Mouse (Mus musculus) hindbrain, postnatal 0 days (tissue): ENCODE results near the gene Pla2r1. TPM values are rescaled to one million over a fixed set of nuclear protein-coding genes. Genes with fewer than 3 reads are reported as not detected.

Experiments used
- ATAC-seq: fragments of 200-750 bp; cut with Nextera tagmentation; 2 replicates; pipeline ENCODE4 v1.8.0; 2017; ENCODE audit warnings: mild to moderate bottlenecking, moderate TSS enrichment, moderate library complexity
- DNase-seq: peaks from one replicate; pipeline ENCODE4 v3.0.0-alpha.2; 2015; ENCODE audit warnings: low spot score
- H3K27ac ChIP-seq: fragments of 300-500 bp; sonication (generic); 2 replicates; pipeline ENCODE4 v1.5.1; 2014; ENCODE audit warnings: mild to moderate bottlenecking
- H3K27me3 ChIP-seq: fragments of 300-500 bp; sonication (generic); 2 replicates; pipeline ENCODE4 v1.6.1; 2014; ENCODE audit warnings: low read length, mixed read lengths; ENCODE audit not compliant: insufficient read depth
- H3K36me3 ChIP-seq: fragments of 300-500 bp; sonication (generic); 2 replicates; pipeline ENCODE4 v1.6.1; 2014; ENCODE audit warnings: low read length, mixed read lengths; ENCODE audit not compliant: insufficient read depth
- H3K4me1 ChIP-seq: fragments of 300-500 bp; sonication (generic); 2 replicates; pipeline ENCODE4 v1.6.1; 2014; ENCODE audit warnings: antibody characterized with exemption, low read length, mixed read lengths; ENCODE audit not compliant: insufficient read depth
- H3K4me2 ChIP-seq: fragments of 300-500 bp; sonication (generic); 2 replicates; pipeline ENCODE4 v1.6.1; 2014; ENCODE audit warnings: low read depth, mild to moderate bottlenecking, low read length, moderate library complexity, mixed read lengths
- H3K4me3 ChIP-seq: fragments of 300-500 bp; sonication (generic); 2 replicates; pipeline ENCODE4 v1.5.1; 2014; ENCODE audit warnings: low read length
- H3K9ac ChIP-seq: fragments of 300-500 bp; sonication (generic); replicated peaks from 2 replicates; pipeline ENCODE4 v1.6.1; 2014; ENCODE audit warnings: mild to moderate bottlenecking, low read length, moderate library complexity, mixed read lengths
- H3K9me3 ChIP-seq: fragments of 300-500 bp; sonication (generic); 2 replicates; pipeline ENCODE4 v1.6.1; 2016; ENCODE audit warnings: low read length, mixed read lengths
- CTCF ChIP-seq: IDR thresholded peaks from 2 replicates; pipeline ENCODE4 v1.5.1; 2016; ENCODE audit warnings: antibody characterized with exemption, control low read depth, low read depth
- WGBS: fragments of 180-500 bp; shearing (Covaris S2); extraction: QIAGEN DNeasy Blood & Tissue Kit; methylation state at CpG from one replicate; pipeline ENCODE4 v1.1.7; 2014; 5-methylcytosine and 5-hydroxymethylcytosine counted together
- polyA plus RNA-seq: library from polyadenylated mRNA; unstranded; fragments of >200 nt; fragmentation: Nextera tagmentation; extraction: Ambion mirVana; gene quantifications from 2 replicates; pipeline ENCODE4 v1.2.1, GENCODE M21; 2015
- total RNA-seq: library from RNA; depleted of rRNA; stranded (reverse); fragments of >200 nt; gene quantifications from 2 replicates; pipeline ENCODE4 v1.2.3, GENCODE M21; 2014

Gene Pla2r1
- total and polyA plus RNA-seq, 2 experiments from 2014 or later = under 0.01 to 0.25 TPM

DNA sequence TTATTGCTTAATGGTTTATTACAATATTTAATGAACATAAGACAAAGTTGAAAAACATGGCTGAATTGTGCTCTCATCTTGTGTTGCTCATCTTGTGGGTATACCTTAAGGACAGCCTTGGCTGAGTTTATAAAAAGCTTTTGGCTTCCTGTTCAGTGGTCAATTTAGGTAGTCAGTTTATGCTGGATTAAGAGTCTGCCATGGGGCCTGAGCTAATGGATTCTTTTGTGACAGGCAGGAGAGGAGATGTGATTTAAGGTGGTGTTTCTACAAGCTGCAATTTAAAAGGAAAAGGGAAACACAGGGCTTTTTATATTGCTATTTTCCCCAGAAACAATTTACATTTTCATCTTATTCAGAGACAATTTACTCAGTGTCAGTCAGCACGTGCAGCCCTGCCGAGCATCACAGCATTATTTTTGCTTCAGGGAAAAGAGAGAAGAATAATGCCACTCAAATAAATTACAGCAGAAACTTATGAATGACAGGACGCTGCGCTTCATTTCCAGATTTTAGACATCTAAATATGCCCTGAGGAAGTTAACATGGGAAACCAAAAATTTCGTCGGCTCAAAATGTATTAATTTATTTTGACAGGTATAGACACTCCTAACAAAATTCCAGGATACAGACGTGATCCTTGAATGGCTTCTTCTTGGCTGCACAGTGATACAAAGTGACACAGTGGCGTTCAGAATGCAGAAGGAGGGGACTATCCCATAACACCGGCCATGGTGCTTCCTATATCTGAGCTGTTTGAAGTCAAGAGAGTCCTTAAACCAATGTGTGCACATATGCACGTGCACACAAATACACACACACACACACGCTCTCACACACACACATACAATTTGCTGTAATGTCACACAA is 84.0 kb downstream of the Pla2r1 start:
- H3K27ac ChIP-seq = no peak overlapping the region
- no peak overlapping the region for H3K9ac ChIP-seq
- H3K4me2 ChIP-seq = no peak overlapping the region
- H3K4me1 ChIP-seq = no peaks in the 10 kb centered on the region
- ATAC-seq = no peak
- no peak for TF ChIP-seq CTCF
- no peaks in the 10 kb centered on the region for H3K27me3 ChIP-seq
- no peaks in the 10 kb centered on the region for H3K9me3 ChIP-seq
- H3K4me3 ChIP-seq = no peak overlapping the region
- no peaks in the 10 kb centered on the region for H3K36me3 ChIP-seq
- 52% methylated on average over 11 of the region's 11 CpGs for WGBS
- DNase-seq = peak; percentile 10

DNA sequence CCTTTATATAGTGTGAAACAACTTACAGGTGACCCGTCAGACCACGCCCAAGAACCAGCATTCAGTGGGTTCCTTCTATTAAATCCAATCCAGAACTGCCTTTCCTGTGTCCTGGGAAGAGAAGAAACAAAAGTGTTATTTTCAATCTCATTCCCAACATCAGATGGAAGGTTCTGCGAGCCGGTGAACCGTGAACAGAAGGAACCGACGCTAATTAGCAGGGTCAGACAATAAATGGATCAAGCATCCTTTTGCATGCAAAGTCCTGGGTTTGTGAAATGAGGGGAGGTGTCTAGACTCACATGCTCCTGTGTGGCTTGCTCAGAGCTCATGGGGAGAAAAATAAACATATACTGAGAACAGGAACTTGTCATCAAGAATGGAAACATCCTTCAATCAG is 100.7 kb downstream of the Pla2r1 start:
- Histone ChIP-seq H3K4me1 (no peaks in the 10 kb centered on the region), H3K36me3 (no peaks in the 10 kb centered on the region), H3K4me3 (no peak overlapping the region), H3K9ac (no peak overlapping the region), H3K27ac (no peak overlapping the region), H3K27me3 (no peaks in the 10 kb centered on the region), H3K9me3 (no peaks in the 10 kb centered on the region), H3K4me2 (no peak overlapping the region)
- no peak for DNase-seq
- WGBS = 79% methylated on average over 7 of the region's 7 CpGs
- no peak for ATAC-seq
- no peak for TF ChIP-seq CTCF

DNA sequence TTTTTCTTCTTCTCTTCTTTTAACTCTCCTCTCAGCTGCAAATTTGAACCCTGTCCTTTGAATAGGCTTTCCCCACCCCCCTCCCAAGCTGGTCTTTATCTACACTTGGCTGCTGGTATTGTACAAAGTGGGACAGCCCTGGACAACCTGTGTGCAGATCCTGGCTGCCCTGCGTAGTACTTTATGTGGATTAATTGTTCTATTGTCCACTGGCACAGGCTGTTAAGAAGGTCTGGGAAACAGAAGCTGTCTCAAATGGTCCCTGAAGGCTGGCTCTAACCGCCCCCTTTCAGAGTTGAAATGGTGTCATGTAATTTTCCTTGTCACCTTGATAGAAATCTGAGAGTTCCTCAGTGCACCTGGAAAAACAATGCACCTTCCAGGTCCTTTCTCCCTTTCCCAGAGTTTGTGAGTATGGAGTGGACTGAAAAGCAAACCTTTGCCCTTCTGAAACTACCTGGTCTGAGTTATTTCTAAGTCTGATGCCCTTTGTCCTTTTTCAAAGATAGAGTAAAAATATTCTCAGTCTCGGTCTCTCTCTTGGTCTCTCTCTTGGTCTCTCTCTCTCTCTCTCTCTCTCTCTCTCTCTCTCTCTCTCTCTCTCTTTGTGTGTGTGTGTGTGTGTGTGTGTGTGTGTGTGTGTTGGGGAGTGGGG is 101.9 kb downstream of the Pla2r1 start:
- WGBS = 60% methylated on average over 3 of the region's 3 CpGs
- ATAC-seq = no peak

DNA sequence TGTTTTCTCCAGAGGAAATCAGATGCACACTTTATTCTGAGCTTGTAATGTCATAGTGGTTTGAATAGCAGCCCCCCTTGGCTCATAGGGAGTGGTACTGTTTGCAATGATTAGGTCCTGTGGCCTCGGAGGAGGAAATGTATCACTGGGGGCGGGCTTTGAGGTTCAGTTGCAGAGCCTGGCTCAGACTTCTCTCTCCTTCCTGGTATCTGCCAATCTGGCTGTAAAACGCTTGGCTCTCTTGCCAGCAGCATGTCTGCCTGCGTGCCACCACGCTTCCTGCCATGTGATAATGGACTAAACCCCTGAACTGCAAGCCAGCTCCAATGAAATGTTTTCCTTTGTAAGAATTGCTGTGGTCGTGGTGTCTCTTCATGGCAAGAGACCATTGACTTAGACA is 103.4 kb downstream of the Pla2r1 start:
- DNase-seq (peak; percentile 13), ATAC-seq (no peak)
- H3K9ac ChIP-seq = no peak overlapping the region

More for the DNA sequence above, 101.9 kb downstream of the Pla2r1 start:
- no peak for DNase-seq
- H3K4me3 ChIP-seq = no peak overlapping the region
- H3K9ac ChIP-seq = no peak overlapping the region
- no peaks in the 10 kb centered on the region for H3K9me3 ChIP-seq
- H3K36me3 ChIP-seq = no peaks in the 10 kb centered on the region
- no peak for TF ChIP-seq CTCF
- no peak overlapping the region for H3K4me2 ChIP-seq
- H3K27me3 ChIP-seq = no peaks in the 10 kb centered on the region
- no peaks in the 10 kb centered on the region for H3K4me1 ChIP-seq
- no peak overlapping the region for H3K27ac ChIP-seq

DNA sequence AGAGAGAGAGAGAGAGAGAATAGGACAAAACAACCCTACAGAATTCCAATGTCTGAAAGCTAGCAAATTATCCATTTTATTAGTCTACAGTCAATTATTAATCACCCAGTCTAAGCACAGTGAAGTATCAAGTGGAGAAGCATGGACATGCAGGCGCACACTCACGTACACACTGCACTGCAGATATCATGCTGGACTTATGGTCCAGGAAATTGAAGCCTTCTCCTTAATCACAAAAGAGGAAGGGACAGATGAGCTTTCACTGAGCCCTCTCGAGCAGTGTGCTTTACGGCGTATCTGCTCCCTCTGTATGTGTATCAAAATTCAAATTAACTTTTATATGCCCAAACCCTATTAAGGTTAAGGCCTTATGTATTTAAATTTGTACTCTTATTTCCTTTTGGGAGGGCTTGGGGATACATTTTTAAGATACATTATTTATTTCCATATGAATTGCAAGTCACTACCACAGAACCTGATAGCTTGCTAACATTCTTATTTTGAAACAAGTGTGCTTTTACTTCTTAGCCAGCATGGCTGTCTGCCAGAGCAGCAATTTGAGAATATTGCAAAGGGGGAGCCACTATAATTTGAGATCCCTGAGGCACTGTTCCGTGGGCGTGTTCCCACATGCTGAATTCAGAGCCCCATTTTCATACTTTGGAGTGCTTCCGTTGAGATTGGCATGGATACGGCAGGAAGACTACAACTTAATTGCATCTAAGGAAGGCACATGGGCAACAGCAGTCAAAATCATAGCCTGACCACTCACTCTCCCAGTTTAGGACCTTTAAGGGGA is 108.2 kb downstream of the Pla2r1 start:
- Histone ChIP-seq H3K27ac (no peak overlapping the region), H3K36me3 (no peaks in the 10 kb centered on the region), H3K4me3 (no peak overlapping the region), H3K27me3 (no peaks in the 10 kb centered on the region), H3K4me2 (no peak overlapping the region), H3K9me3 (no peaks in the 10 kb centered on the region), H3K4me1 (no peaks in the 10 kb centered on the region), H3K9ac (no peak overlapping the region)
- no peak for DNase-seq
- no peak for ATAC-seq
- no peak for TF ChIP-seq CTCF
- WGBS = 69% methylated on average over 9 of the region's 9 CpGs

More for the DNA sequence above, 103.4 kb downstream of the Pla2r1 start:
- TF ChIP-seq CTCF = no peak
- H3K9me3 ChIP-seq = no peaks in the 10 kb centered on the region
- no peak overlapping the region for H3K4me3 ChIP-seq
- WGBS = 63% methylated on average over 6 of the region's 6 CpGs
- no peaks in the 10 kb centered on the region for H3K27me3 ChIP-seq
- no peaks in the 10 kb centered on the region for H3K4me1 ChIP-seq
- H3K36me3 ChIP-seq = no peaks in the 10 kb centered on the region
- H3K27ac ChIP-seq = no peak overlapping the region
- H3K4me2 ChIP-seq = no peak overlapping the region

DNA sequence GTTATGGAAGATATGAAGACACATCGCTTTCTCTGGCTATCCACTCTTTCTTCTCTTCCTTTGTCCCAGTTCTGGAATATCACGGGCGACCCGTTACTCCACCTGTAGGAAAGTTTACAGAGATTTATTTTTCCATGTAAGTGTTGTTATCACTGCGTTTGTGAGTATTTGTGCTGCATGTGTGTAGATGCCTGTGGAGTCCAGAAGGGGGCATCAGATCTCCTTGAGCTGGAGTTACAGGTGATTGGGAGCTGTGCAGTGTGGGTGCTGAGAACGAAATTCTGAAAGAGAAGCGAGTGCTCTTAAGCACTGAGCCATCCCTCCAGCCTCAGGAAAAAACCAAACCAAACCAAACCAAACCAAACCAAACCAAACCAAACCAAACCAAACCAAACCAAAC is 109.8 kb downstream of the Pla2r1 start:
- Histone ChIP-seq H3K27me3 (no peaks in the 10 kb centered on the region), H3K27ac (no peak overlapping the region), H3K9me3 (no peaks in the 10 kb centered on the region), H3K4me3 (no peak overlapping the region), H3K4me1 (no peaks in the 10 kb centered on the region), H3K4me2 (no peak overlapping the region), H3K9ac (no peak overlapping the region), H3K36me3 (no peaks in the 10 kb centered on the region)
- DNase-seq (no peak), ATAC-seq (no peak)
- no peak for TF ChIP-seq CTCF
- WGBS = 96% methylated on average over 7 of the region's 7 CpGs
